Mouse (Mus musculus) midbrain, embryonic 10.5 days (tissue): ENCODE data around the gene Dip2c. TPM values are rescaled to one million over a fixed set of nuclear protein-coding genes. Genes with fewer than 3 reads are reported as not detected.

Experiments
- DNase-seq: peaks from one replicate; pipeline ENCODE4 v3.0.0-alpha.2; 2017; ENCODE audit warnings: low spot score
- H3K27ac ChIP-seq: fragments of 300-500 bp; sonication (generic); replicated peaks from 2 replicates; pipeline ENCODE4 v1.5.1; 2016; ENCODE audit warnings: mild to moderate bottlenecking
- H3K27me3 ChIP-seq: fragments of 300-500 bp; sonication (generic); 2 replicates; pipeline ENCODE4 v1.6.1; 2016; ENCODE audit warnings: low read depth, mild to moderate bottlenecking; ENCODE audit not compliant: poor library complexity, severe bottlenecking
- H3K36me3 ChIP-seq: fragments of 300-500 bp; sonication (generic); 2 replicates; pipeline ENCODE4 v1.6.1; 2016; ENCODE audit warnings: mild to moderate bottlenecking, moderate library complexity
- H3K4me1 ChIP-seq: fragments of 300-500 bp; sonication (generic); 2 replicates; pipeline ENCODE4 v1.6.1; 2016
- H3K4me3 ChIP-seq: fragments of 300-500 bp; sonication (generic); 2 replicates; pipeline ENCODE4 v1.5.1; 2016; ENCODE audit warnings: mild to moderate bottlenecking, moderate library complexity
- H3K9me3 ChIP-seq: fragments of 300-500 bp; sonication (generic); replicated peaks from 2 replicates; pipeline ENCODE4 v1.6.1; 2016; ENCODE audit warnings: mild to moderate bottlenecking
- WGBS: fragments of 180-500 bp; shearing (Covaris S2); methylation state at CpG from one replicate; pipeline ENCODE4 v1.1.7; 2016; 5-methylcytosine and 5-hydroxymethylcytosine counted together
- polyA plus RNA-seq: library from polyadenylated mRNA; unstranded; fragments of >200 nt; fragmentation: Nextera tagmentation; extraction: Ambion mirVana; gene quantifications from 2 replicates; pipeline ENCODE4 v1.2.1, GENCODE M21; 2016

Gene Dip2c
- polyA plus RNA-seq, 1 experiment from 2014 or later: 4.0 TPM

DNA sequence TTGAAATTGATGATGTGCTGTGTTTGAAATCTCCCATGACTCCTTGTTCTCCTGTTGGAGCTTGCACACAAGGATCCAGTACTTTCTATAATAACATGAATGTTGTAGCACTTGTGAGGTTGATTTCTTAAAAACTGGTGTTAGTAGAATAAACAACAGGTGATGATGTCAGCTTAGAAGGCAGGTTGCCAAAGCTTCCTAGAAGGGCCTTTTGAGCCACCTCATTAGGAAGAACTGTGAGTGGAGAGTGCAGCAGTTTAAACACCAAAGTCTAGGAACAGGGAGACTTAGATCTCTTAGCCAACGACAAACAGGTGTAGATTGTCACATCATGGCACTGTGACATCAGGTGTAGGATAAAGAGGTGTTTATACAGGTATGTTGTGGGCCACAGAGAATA lies 66.4 kb downstream of the Dip2c start:
- H3K27ac ChIP-seq: no peak overlapping the region
- no peaks in the 10 kb centered on the region for H3K27me3 ChIP-seq
- H3K4me3 ChIP-seq: no peak overlapping the region
- no peaks in the 10 kb centered on the region for H3K9me3 ChIP-seq
- no peaks in the 10 kb centered on the region for H3K4me1 ChIP-seq
- H3K36me3 ChIP-seq: no peaks in the 10 kb centered on the region
- no peak for DNase-seq
- WGBS: 96% methylated on average over 1 of the region's 1 CpGs

DNA sequence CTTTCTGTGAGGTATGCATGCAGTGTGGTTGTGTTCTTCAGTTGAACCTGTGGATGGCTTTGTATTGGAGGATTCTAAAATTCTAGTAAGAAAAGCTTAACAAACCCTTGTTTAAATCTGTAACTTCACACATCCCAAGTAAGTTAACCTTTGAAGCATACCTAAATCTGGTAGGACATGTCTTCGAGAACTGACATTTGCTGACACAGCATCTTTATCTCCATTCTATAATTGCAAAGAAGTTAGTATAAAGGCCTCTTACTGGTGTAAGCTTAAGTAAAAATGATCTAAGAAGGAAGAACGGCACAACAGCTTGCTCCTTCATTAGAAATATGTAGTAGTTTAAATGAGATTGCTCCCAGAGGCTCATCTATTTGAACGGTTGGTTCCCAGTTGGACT lies 71.1 kb downstream of the Dip2c start:
- WGBS: 91% methylated on average over 3 of the region's 3 CpGs
- Histone ChIP-seq H3K27ac (no peak overlapping the region), H3K9me3 (no peaks in the 10 kb centered on the region), H3K27me3 (no peaks in the 10 kb centered on the region), H3K4me1 (no peaks in the 10 kb centered on the region), H3K4me3 (no peak overlapping the region), H3K36me3 (no peaks in the 10 kb centered on the region)
- no peak for DNase-seq

- Histone ChIP-seq H3K4me1 (peaks cover 16% of the 10 kb centered on the region), H3K4me3 (no peak overlapping the region), H3K9me3 (no peaks in the 10 kb centered on the region), H3K27ac (no peak overlapping the region), H3K36me3 (no peaks in the 10 kb centered on the region), H3K27me3 (no peaks in the 10 kb centered on the region)
- no peak for DNase-seq
- 91% methylated on average over 2 of the region's 2 CpGs for WGBS
Observed at GRCm38 (mm10) chr13:9350670-9351069, 74.3 kb downstream of the Dip2c start.

DNA sequence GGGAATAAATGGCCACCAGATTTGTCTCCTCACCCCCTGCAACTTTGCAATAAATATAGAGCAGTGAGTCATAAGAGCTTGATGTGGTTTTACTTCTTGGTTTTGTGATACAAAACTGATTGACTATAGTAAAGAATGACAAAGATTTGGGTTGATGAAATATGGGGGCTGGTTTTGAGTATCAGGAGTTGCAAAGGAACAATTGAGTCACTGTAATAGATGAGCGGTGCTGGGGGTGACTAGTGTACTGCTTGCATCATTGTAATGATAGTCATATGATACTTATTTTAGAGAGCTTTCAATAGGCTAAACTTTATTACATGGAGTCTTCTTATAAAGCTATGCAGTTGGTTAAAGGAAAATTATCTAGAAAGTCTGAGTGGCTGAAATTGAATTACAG lies 77.6 kb downstream of the Dip2c start:
- Histone ChIP-seq H3K4me3 (no peak overlapping the region), H3K36me3 (no peaks in the 10 kb centered on the region), H3K9me3 (no peaks in the 10 kb centered on the region), H3K27ac (no peak overlapping the region), H3K4me1 (peaks cover 17% of the 10 kb centered on the region), H3K27me3 (no peaks in the 10 kb centered on the region)
- DNase-seq: no peak
- WGBS: 90% methylated on average over 1 of the region's 1 CpGs

DNA sequence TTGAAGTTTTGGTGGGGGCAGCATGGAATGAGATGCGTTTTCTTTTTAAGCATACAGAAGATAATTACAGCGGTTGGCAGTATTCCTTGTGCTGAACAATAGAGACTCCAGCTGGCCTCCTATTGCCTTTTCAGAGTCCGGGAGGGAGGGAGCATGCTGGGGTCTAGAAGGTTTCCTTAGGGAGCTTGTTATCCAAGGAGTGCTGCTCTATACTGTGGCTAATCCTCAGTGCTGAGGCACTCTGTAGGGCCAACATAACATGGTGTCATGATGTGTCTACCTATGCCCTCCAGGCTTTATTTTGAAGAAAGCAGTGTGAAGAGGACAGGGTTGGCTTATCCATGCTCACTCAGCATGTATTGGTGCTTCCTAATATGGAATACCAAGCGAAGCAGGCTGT lies 79.0 kb downstream of the Dip2c start:
- WGBS: 34% methylated on average over 4 of the region's 4 CpGs
- H3K27ac ChIP-seq: peak overlapping the region; percentile 53

GRCm38 (mm10) chr13:9361457-9361856 lies 85.1 kb downstream of the Dip2c start:
- 96% methylated on average over 2 of the region's 2 CpGs for WGBS
- Histone ChIP-seq H3K4me3 (no peak overlapping the region), H3K4me1 (no peaks in the 10 kb centered on the region), H3K9me3 (no peaks in the 10 kb centered on the region), H3K27me3 (no peaks in the 10 kb centered on the region), H3K36me3 (no peaks in the 10 kb centered on the region), H3K27ac (no peak overlapping the region)
- DNase-seq: no peak

More for the DNA sequence above, 79.0 kb downstream of the Dip2c start:
- H3K4me3 ChIP-seq: no peak overlapping the region
- H3K36me3 ChIP-seq: no peaks in the 10 kb centered on the region
- peaks cover 17% of the 10 kb centered on the region for H3K4me1 ChIP-seq
- DNase-seq: peak; percentile 12
- no peaks in the 10 kb centered on the region for H3K27me3 ChIP-seq
- H3K9me3 ChIP-seq: no peaks in the 10 kb centered on the region

DNA sequence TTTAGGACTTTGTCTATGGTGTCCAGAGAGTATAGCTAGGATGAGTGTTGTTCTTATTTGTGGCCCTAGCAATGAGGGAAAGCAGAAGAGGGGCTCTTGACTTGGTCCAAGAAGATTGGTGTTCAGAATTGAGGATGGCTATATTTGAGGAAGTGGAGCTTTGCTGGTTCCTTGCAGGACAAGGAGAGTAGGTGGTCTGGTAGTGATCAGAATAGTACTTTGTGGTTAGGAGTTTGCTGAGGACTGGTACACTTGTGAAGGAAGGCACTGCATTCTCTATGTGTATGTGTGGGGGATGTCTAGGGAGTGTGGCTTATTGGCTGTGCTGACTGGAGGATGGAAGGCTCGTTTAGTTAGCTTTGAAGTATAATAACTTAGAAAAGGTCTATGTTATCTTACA lies 95.1 kb downstream of the Dip2c start:
- no peaks in the 10 kb centered on the region for H3K9me3 ChIP-seq
- no peak for DNase-seq
- H3K4me3 ChIP-seq: no peak overlapping the region
- whole genome bisulfite sequencing: 60% methylated on average over 1 of the region's 1 CpGs
- H3K27me3 ChIP-seq: no peaks in the 10 kb centered on the region
- H3K4me1 ChIP-seq: no peaks in the 10 kb centered on the region
- no peaks in the 10 kb centered on the region for H3K36me3 ChIP-seq
- H3K27ac ChIP-seq: no peak overlapping the region

DNA sequence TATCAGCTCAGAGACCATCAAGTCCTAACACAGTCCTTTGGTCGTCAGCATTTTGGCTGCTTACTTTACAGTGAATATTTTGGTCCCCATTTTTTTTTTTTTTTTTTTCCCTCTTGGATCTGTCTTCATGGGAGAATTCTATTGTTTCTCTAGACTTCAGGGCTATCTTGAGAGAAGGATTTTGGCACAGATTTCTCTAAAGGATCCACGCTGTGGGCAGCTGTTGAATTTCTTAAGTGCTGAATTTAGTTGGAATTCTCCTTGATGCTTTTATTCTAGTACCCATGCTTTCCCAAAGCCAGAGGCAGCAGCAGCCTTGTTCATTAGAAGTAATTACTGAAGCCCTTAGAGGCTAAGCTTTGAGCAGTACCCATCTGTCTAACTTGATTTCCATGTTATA lies 100.8 kb downstream of the Dip2c start:
- no peak overlapping the region for H3K27ac ChIP-seq
- H3K27me3 ChIP-seq: no peaks in the 10 kb centered on the region
- H3K4me1 ChIP-seq: no peaks in the 10 kb centered on the region
- H3K9me3 ChIP-seq: peaks cover 12% of the 10 kb centered on the region; the same call in 1 of the 2 replicates
- no peaks in the 10 kb centered on the region for H3K36me3 ChIP-seq
- no peak overlapping the region for H3K4me3 ChIP-seq
- DNase-seq: no peak
- 80% methylated on average over 2 of the region's 2 CpGs for WGBS

DNA sequence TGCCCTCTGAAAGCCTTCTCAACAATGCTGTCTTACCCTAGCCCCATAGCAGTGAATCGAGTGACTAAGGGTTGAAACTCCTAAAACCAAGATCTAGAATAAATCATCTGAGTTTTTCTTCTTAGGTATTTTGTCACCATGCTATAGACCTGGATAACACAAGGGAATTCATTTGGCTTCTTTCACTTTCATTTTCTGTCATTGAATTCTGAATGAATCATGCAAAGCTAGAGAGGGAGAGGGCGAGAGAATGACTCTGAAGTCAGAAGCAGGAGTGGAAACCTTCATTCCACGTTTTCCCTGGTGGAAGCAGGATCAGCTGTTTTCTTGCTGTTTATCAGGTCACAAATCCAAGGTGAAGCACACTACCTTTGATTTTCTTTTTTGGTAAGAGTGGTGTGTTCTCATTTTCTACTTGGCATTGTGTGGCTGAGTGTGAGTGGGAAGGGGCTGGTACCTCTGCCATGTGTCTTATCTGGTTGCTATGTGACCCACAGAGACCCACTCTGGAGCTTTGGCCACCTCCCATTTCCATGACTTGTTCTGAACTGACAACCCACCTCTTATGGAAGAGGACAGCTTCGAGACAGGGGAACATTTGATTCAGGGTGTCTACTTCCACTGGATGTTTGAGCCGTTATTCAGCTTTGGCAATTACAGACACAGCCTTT lies 104.5 kb downstream of the Dip2c start:
- no peaks in the 10 kb centered on the region for H3K4me1 ChIP-seq
- DNase-seq: no peak
- no peak overlapping the region for H3K27ac ChIP-seq
- WGBS: 86% methylated on average over 5 of the region's 5 CpGs
- H3K9me3 ChIP-seq: peaks cover 12% of the 10 kb centered on the region; the same call in 1 of the 2 replicates
- no peaks in the 10 kb centered on the region for H3K27me3 ChIP-seq
- no peaks in the 10 kb centered on the region for H3K36me3 ChIP-seq
- H3K4me3 ChIP-seq: no peak overlapping the region

DNA sequence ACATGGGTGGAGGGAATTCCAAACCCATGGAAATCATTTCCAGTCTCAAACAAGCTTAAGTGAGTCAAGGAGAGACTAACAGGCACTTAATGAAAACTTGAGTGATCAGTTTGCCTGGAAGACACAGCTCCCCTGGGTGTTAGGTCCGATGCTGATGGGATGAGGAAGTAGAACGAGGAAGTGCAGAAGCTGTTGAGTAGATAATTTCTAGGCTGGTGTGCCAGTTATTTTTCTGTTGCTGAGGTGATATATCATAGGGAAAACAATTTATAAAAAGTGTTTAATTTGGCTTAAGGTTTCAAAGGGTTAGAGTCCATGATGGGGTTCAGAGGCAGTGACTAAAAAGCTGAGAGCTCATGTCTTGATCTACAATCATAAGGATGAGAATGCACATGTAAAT lies 111.7 kb downstream of the Dip2c start:
- Histone ChIP-seq H3K27me3 (no peaks in the 10 kb centered on the region), H3K27ac (no peak overlapping the region), H3K4me1 (no peaks in the 10 kb centered on the region), H3K36me3 (0 out of 2 replicates have a peak, but pooled peaks cover 5% of the 10 kb centered on the region), H3K9me3 (peaks cover 16% of the 10 kb centered on the region), H3K4me3 (no peak overlapping the region)
- WGBS: 86% methylated on average over 2 of the region's 2 CpGs
- no peak for DNase-seq

DNA sequence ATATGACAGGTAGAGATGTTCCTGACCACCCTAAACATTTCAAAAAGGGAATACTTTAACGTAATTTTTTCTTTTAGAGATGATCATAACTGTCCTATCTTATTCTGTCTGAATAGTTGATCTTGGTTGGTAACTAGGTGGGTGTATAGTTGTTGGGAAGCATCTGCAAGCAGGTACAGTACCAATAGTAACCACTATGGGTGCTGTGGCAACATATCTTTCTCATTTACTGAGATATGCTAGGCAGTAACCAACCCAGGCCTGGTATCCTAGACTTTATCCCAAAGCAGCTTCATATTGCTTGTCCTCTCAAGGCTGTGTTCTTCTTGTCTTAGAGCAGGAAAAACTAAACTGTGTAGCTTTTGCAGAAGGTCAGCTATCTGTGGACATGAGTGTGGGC lies 113.0 kb downstream of the Dip2c start:
- Histone ChIP-seq H3K27me3 (no peaks in the 10 kb centered on the region), H3K9me3 (peaks cover 16% of the 10 kb centered on the region), H3K36me3 (0 out of 2 replicates have a peak, but pooled peaks cover 5% of the 10 kb centered on the region), H3K4me1 (no peaks in the 10 kb centered on the region), H3K4me3 (no peak overlapping the region), H3K27ac (no peak overlapping the region)
- DNase-seq: no peak
- WGBS: 82% methylated on average over 1 of the region's 1 CpGs

GRCm38 (mm10) chr13:9390204-9390804 lies 114.0 kb downstream of the Dip2c start:
- no peak overlapping the region for H3K4me3 ChIP-seq
- H3K9me3 ChIP-seq: peaks cover 16% of the 10 kb centered on the region
- WGBS: 85% methylated on average over 5 of the region's 5 CpGs
- DNase-seq: no peak
- H3K27ac ChIP-seq: no peak overlapping the region
- no peaks in the 10 kb centered on the region for H3K27me3 ChIP-seq
- H3K36me3 ChIP-seq: 0 out of 2 replicates have a peak, but pooled peaks cover 5% of the 10 kb centered on the region
- H3K4me1 ChIP-seq: no peaks in the 10 kb centered on the region

GRCm38 (mm10) chr13:9393470-9393869 lies 117.1 kb downstream of the Dip2c start:
- peaks cover 1% of the 10 kb centered on the region; the same call in 1 of the 2 replicates for H3K4me1 ChIP-seq
- no peak overlapping the region for H3K4me3 ChIP-seq
- no peaks in the 10 kb centered on the region for H3K36me3 ChIP-seq
- no peak overlapping the region for H3K27ac ChIP-seq
- H3K27me3 ChIP-seq: no peaks in the 10 kb centered on the region
- no peak for DNase-seq
- 90% methylated on average over 3 of the region's 3 CpGs for WGBS
- H3K9me3 ChIP-seq: no peaks in the 10 kb centered on the region
